Mouse (Mus musculus): ENCODE data around the gene Itprip. TPM values are rescaled to one million over a fixed set of nuclear protein-coding genes. Genes with fewer than 3 reads are reported as not detected.

Itprip gene
- 2.2 TPM for polyA plus RNA-seq (2015; fragmentation: Illumina TruSeq; extraction: RNeasy Lipid Tissue Mini Kit (QIAGEN cat#74804); ENCODE audit: insufficient read depth, low read depth, low replicate concordance)

GRCm38 (mm10) chr19:47919126-47919965 lies at the start of gene Itprip, which contains the start of gene Cfap43:
Itprip (minus strand) TSS chr19:47919299.
Cfap43 (minus strand) TSS chr19:47919287.

GRCm38 (mm10) chr19:47937443-47938406 lies 18.6 kb upstream of the Itprip start, which contains the start of gene Cfap58:
Cfap58 (plus strand) TSS chr19:47937675.

GRCm38 (mm10) chr19:47865353-47865947 lies 53.6 kb downstream of the Itprip start, which contains the start of gene Gsto2:
Gsto2 (plus strand) TSS chr19:47865534.

GRCm38 (mm10) chr19:47854796-47855783 lies 64.0 kb downstream of the Itprip start, which contains the start of gene Gsto1:
Gsto1 (plus strand) TSS chr19:47854970.

Other genes starting within 250 kb of the Itprip start
- 0.15 TPM for gene Col17a1, start 227.2 kb downstream of the Itprip start, polyA plus RNA-seq (2015; fragmentation: Illumina TruSeq; extraction: RNeasy Lipid Tissue Mini Kit (QIAGEN cat#74804); ENCODE audit: insufficient read depth, low read depth, low replicate concordance)
- 19.9 TPM for gene Sfr1, start 187.6 kb downstream of the Itprip start, polyA plus RNA-seq (2015; fragmentation: Illumina TruSeq; extraction: RNeasy Lipid Tissue Mini Kit (QIAGEN cat#74804); ENCODE audit: insufficient read depth, low read depth, low replicate concordance)
- gene Gsto1, start 64.3 kb downstream of the Itprip start, polyA plus RNA-seq (2015; fragmentation: Illumina TruSeq; extraction: RNeasy Lipid Tissue Mini Kit (QIAGEN cat#74804); ENCODE audit: insufficient read depth, low read depth, low replicate concordance), result 18.3 TPM
- 1.1 TPM for gene Gsto2, start 53.8 kb downstream of the Itprip start, polyA plus RNA-seq (2015; fragmentation: Illumina TruSeq; extraction: RNeasy Lipid Tissue Mini Kit (QIAGEN cat#74804); ENCODE audit: insufficient read depth, low read depth, low replicate concordance)
- gene Cfap43, start within 50 bp of the Itprip start, polyA plus RNA-seq (2015; fragmentation: Illumina TruSeq; extraction: RNeasy Lipid Tissue Mini Kit (QIAGEN cat#74804); ENCODE audit: insufficient read depth, low read depth, low replicate concordance), result not detected
- not detected for gene Cfap58, start 18.4 kb upstream of the Itprip start, polyA plus RNA-seq (2015; fragmentation: Illumina TruSeq; extraction: RNeasy Lipid Tissue Mini Kit (QIAGEN cat#74804); ENCODE audit: insufficient read depth, low read depth, low replicate concordance)